In the genomic region with DNA sequence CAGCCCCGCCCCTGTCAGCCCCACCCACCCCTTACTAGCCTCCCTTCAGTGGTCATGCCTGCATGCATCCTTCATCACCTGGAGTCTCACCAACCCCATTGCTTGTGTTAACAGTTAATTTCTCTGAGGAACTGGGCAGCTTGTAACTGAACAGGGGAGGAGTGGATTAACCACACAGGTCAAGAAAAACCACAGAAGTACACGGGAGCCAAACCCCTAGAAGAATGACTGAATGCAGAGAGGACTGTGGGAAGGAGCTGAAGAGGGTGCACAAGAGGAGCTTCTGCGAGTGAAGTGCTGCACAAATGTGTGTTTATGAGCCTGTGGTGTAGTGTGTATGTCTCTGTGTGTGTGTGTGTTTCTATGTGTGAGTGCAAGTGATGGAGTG, we compare ENCODE assay signal across 13 mouse cellular contexts. TPM values are rescaled to one million over a fixed set of nuclear protein-coding genes. Genes with fewer than 3 reads are reported as not detected.
DNase-seq lines count a peak whose midpoint lies in the region; ATAC-seq and TF ChIP-seq lines count a peak whose summit lies in the region.
"Had no signal": no experiment of that assay in that cellular context is flagged by ENCODE, and none has a peak within 500 bp of the region (broad histone marks: within the 10 kb centered on the region; RNA-seq: fewer than 3 reads in every experiment).

No protein-coding gene starts in this region.

- H3K9me3 ChIP-seq in kidney, embryonic 14.5 days (ENCODE audit: control insufficient read depth, low read length): no peaks in the 10 kb centered on the region
- H3K9me3 ChIP-seq in embryonic facial prominence, embryonic 13.5 days: no peaks in the 10 kb centered on the region
- H3K9me3 ChIP-seq in limb, embryonic 10.5 days (replicated peaks): no peaks in the 10 kb centered on the region
- no peaks in the 10 kb centered on the region for H3K9me3 ChIP-seq in intestine, postnatal 0 days (ENCODE audit: control insufficient read depth)
- H3K9me3 ChIP-seq: embryonic facial prominence, embryonic 15.5 days had no signal

- no peak overlapping the region for H3K4me2 ChIP-seq in kidney, embryonic 14.5 days (replicated peaks; ENCODE audit: low read depth, low read length)
- H3K4me2 ChIP-seq in embryonic facial prominence, embryonic 13.5 days: no peak overlapping the region; the same call in 1 of the 2 replicates
- no peak overlapping the region for H3K4me2 ChIP-seq in intestine, postnatal 0 days (replicated peaks; ENCODE audit: low read depth)
- H3K4me2 ChIP-seq: embryonic facial prominence, embryonic 15.5 days had no signal

- no peaks in the 10 kb centered on the region for H3K27me3 ChIP-seq in kidney, embryonic 14.5 days (ENCODE audit: control insufficient read depth, insufficient read depth, low read length)
- no peaks in the 10 kb centered on the region for H3K27me3 ChIP-seq in embryonic facial prominence, embryonic 13.5 days
- no peaks in the 10 kb centered on the region for H3K27me3 ChIP-seq in limb, embryonic 10.5 days (ENCODE audit: low read depth, poor library complexity, severe bottlenecking)
- H3K27me3 ChIP-seq in intestine, postnatal 0 days (replicated peaks; ENCODE audit: control insufficient read depth, insufficient read depth, low read length): no peaks in the 10 kb centered on the region
- H3K27me3 ChIP-seq: embryonic facial prominence, embryonic 15.5 days had no signal

- H3K4me1 ChIP-seq in kidney, embryonic 14.5 days (ENCODE audit: control insufficient read depth, insufficient read depth, low read length): peaks cover 57% of the 10 kb centered on the region
- peaks cover 85% of the 10 kb centered on the region for H3K4me1 ChIP-seq in embryonic facial prominence, embryonic 13.5 days
- H3K4me1 ChIP-seq in limb, embryonic 10.5 days: peaks cover 83% of the 10 kb centered on the region
- 0 out of 2 replicates have a peak, but pooled peaks cover 6% of the 10 kb centered on the region for H3K4me1 ChIP-seq in intestine, postnatal 0 days (replicated peaks; ENCODE audit: control insufficient read depth, insufficient read depth, low read length)

- H3K9ac ChIP-seq in kidney, embryonic 14.5 days (ENCODE audit: low read depth, low read length): no peak overlapping the region
- 0 out of 2 replicates have a peak overlapping the region, but pooled peaks have one; percentile 21 for H3K9ac ChIP-seq in embryonic facial prominence, embryonic 13.5 days
- H3K9ac ChIP-seq in intestine, postnatal 0 days (ENCODE audit: low read depth, low read length): no peak overlapping the region
- H3K9ac ChIP-seq: embryonic facial prominence, embryonic 15.5 days had no signal

- ATAC-seq in kidney, embryonic 14.5 days (ENCODE audit: low FRiP score, low TSS enrichment): no peak
- ATAC-seq in embryonic facial prominence, embryonic 13.5 days (ENCODE audit: insufficient number of reproducible peaks, insufficient read depth, low FRiP score, low TSS enrichment, low read depth): no peak
- no peak for ATAC-seq in intestine, postnatal 0 days

- intact Hi-C loops in gastrocnemius, postnatal 14 days (cut with DNase I; ENCODE audit: low total_unique reads): no loop called here

- H3K36me3 ChIP-seq in kidney, embryonic 14.5 days (ENCODE audit: control insufficient read depth, insufficient read depth, low read length): no peaks in the 10 kb centered on the region
- H3K36me3 ChIP-seq in embryonic facial prominence, embryonic 13.5 days: no peaks in the 10 kb centered on the region
- peaks cover 10% of the 10 kb centered on the region for H3K36me3 ChIP-seq in limb, embryonic 10.5 days
- H3K36me3 ChIP-seq in intestine, postnatal 0 days (ENCODE audit: control insufficient read depth, insufficient read depth): no peaks in the 10 kb centered on the region

- TF ChIP-seq CTCF in intestine, postnatal 0 days (IDR thresholded peaks at IDR 0.05; ENCODE audit: low read depth): no peak

- H3K4me3 ChIP-seq in kidney, embryonic 14.5 days (ENCODE audit: low read length): no peak overlapping the region
- no peak overlapping the region for H3K4me3 ChIP-seq in embryonic facial prominence, embryonic 13.5 days
- no peak overlapping the region for H3K4me3 ChIP-seq in limb, embryonic 10.5 days
- no peak overlapping the region for H3K4me3 ChIP-seq in intestine, postnatal 0 days (ENCODE audit: low read depth, low read length)
- H3K4me3 ChIP-seq: embryonic facial prominence, embryonic 15.5 days had no signal

- peak overlapping the region; percentile 39; the same call in 1 of the 2 replicates for H3K27ac ChIP-seq in kidney, embryonic 14.5 days (ENCODE audit: low read depth, low read length)
- H3K27ac ChIP-seq in embryonic facial prominence, embryonic 13.5 days: peak overlapping the region; percentile 73; the same call in 1 of the 2 replicates
- peak overlapping the region; percentile 6; the same call in 1 of the 2 replicates for H3K27ac ChIP-seq in limb, embryonic 10.5 days
- H3K27ac ChIP-seq in intestine, postnatal 0 days (ENCODE audit: low read depth, low read length): no peak overlapping the region

- WGBS in kidney, embryonic 14.5 days: 18% methylated on average over 3 of the region's 3 CpGs
- 26% methylated on average over 3 of the region's 3 CpGs for WGBS in embryonic facial prominence, embryonic 13.5 days
- WGBS in limb, embryonic 10.5 days: 25% methylated on average over 3 of the region's 3 CpGs
- WGBS in intestine, postnatal 0 days: 40% methylated on average over 3 of the region's 3 CpGs

- DNase-seq in kidney, postnatal 4 days: no peak
- peak; percentile 38 for DNase-seq in 416B (ENCODE audit: low read depth)
- no peak for DNase-seq in limb, embryonic 10.5 days (ENCODE audit: low spot score)
- no peak for DNase-seq in gastrocnemius, postnatal 14 days
- DNase-seq in spleen, postnatal 14 days (ENCODE audit: low spot score in 2 of 2): no peak
- DNase-seq: cerebellum, adult 2 months; gastrocnemius, postnatal 10 days; kidney, adult 9 months; thymus, adult 2 months had no signal

RNA-seq across cellular contexts. Expression of gene Nxn, which starts 47.3 kb away (rescaled TPM):
- 29.3 and 38.0 TPM in 2 replicates for polyA plus RNA-seq in kidney, embryonic 14.5 days (2014; fragmentation: Nextera tagmentation; extraction: Ambion mirVana)
- polyA plus RNA-seq in embryonic facial prominence, embryonic 13.5 days (2015; fragmentation: Nextera tagmentation; extraction: Ambion mirVana): 76.8 and 77.6 TPM in 2 replicates
- 53.3 and 55.7 TPM in 2 replicates for polyA plus RNA-seq in limb, embryonic 10.5 days (2016; fragmentation: Nextera tagmentation; extraction: Ambion mirVana)
- polyA plus RNA-seq in intestine, postnatal 0 days (2015; fragmentation: Nextera tagmentation; extraction: Ambion mirVana): 14.9 and 15.9 TPM in 2 replicates
- total RNA-seq in gastrocnemius, postnatal 14 days (2021): 10 to 100 TPM; 28.7 to 28.8 TPM

RNA-seq across cellular contexts. Expression of gene Timm22, which starts 55.1 kb away (rescaled TPM):
- polyA plus RNA-seq in kidney, embryonic 14.5 days (2014; fragmentation: Nextera tagmentation; extraction: Ambion mirVana): 113 and 139 TPM in 2 replicates
- polyA plus RNA-seq in embryonic facial prominence, embryonic 13.5 days (2015; fragmentation: Nextera tagmentation; extraction: Ambion mirVana): 111 and 130 TPM in 2 replicates
- polyA plus RNA-seq in limb, embryonic 10.5 days (2016; fragmentation: Nextera tagmentation; extraction: Ambion mirVana): 144 and 147 TPM in 2 replicates
- 95.2 and 96.0 TPM in 2 replicates for polyA plus RNA-seq in intestine, postnatal 0 days (2015; fragmentation: Nextera tagmentation; extraction: Ambion mirVana)
- 10 to 100 TPM; 38.6 to 46.2 TPM for total RNA-seq in gastrocnemius, postnatal 14 days (2021)
